Mouse (Mus musculus): Measurements from ENCODE around the gene Lgals3. TPM values are rescaled to one million over a fixed set of nuclear protein-coding genes. Genes with fewer than 3 reads are reported as not detected.

Gene Lgals3
- polyA plus RNA-seq, 1 experiment from 2014 or later, result 273 TPM

DNA sequence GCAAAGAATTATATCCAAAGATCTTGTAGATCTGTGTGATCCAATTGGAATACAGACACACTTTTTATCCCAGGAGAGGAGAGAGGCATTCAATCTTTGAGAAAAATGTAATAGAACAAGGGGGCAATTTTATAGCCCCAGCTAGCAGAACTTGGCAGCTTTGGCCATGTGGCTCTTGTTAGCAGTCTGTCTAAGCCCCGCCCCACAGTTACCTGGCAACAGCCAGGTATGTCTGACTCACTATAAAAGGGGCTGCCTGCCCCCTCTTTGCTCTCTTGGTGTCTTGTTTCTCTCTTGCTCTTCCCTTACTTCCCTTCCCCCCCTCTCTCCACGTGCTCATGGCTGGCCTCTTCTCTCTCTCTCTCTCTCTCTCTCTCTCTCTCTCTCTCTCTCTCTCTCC lies 54.1 kb downstream of the Lgals3 start:
- Histone ChIP-seq H3K4me3 (ENCODE audit: low read depth, low read length) (no peak overlapping the region), H3K4me2 (replicated peaks; ENCODE audit: low read depth) (no peak overlapping the region), H3K4me1 (replicated peaks; ENCODE audit: control insufficient read depth, insufficient read depth, low read length) (no peaks in the 10 kb centered on the region), H3K36me3 (ENCODE audit: control insufficient read depth, insufficient read depth) (no peaks in the 10 kb centered on the region), H3K9me3 (ENCODE audit: control insufficient read depth) (no peaks in the 10 kb centered on the region), H3K27me3 (replicated peaks; ENCODE audit: control insufficient read depth, insufficient read depth, low read length) (no peaks in the 10 kb centered on the region), H3K27ac (ENCODE audit: low read depth, low read length) (no peak overlapping the region), H3K9ac (ENCODE audit: low read depth, low read length) (no peak overlapping the region)
- no peak for TF ChIP-seq CTCF (IDR thresholded peaks at IDR 0.05; ENCODE audit: low read depth)
- WGBS, result 32% methylated on average over 2 of the region's 2 CpGs
- ATAC-seq, result no peak

DNA sequence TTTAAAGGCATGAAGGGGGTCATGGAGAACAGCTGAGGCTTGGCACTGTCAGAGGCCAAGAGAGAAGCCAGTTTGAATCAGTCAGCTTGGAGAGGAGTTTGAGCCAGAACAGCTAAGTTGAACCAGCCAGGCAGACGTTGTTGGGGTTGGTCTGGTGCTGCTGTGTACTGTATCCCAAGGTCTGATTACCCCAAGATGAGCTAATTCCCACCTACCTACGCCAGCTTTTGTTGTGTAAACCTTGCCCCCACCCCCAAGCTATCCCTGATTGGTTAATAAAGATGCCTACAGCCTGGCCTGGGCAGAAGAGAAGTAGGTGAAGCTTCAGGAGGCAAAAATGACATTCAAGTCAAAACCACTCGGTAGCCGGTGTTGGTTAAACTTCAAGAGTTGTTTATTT lies 54.9 kb downstream of the Lgals3 start:
- 65% methylated on average over 4 of the region's 4 CpGs for WGBS
- Histone ChIP-seq H3K27ac (ENCODE audit: low read depth, low read length) (no peak overlapping the region), H3K4me2 (replicated peaks; ENCODE audit: low read depth) (no peak overlapping the region), H3K4me3 (ENCODE audit: low read depth, low read length) (no peak overlapping the region), H3K27me3 (replicated peaks; ENCODE audit: control insufficient read depth, insufficient read depth, low read length) (no peaks in the 10 kb centered on the region), H3K4me1 (replicated peaks; ENCODE audit: control insufficient read depth, insufficient read depth, low read length) (no peaks in the 10 kb centered on the region), H3K9me3 (ENCODE audit: control insufficient read depth) (no peaks in the 10 kb centered on the region), H3K9ac (ENCODE audit: low read depth, low read length) (no peak overlapping the region), H3K36me3 (ENCODE audit: control insufficient read depth, insufficient read depth) (no peaks in the 10 kb centered on the region)
- no peak for ATAC-seq
- TF ChIP-seq CTCF (IDR thresholded peaks at IDR 0.05; ENCODE audit: low read depth), result no peak

DNA sequence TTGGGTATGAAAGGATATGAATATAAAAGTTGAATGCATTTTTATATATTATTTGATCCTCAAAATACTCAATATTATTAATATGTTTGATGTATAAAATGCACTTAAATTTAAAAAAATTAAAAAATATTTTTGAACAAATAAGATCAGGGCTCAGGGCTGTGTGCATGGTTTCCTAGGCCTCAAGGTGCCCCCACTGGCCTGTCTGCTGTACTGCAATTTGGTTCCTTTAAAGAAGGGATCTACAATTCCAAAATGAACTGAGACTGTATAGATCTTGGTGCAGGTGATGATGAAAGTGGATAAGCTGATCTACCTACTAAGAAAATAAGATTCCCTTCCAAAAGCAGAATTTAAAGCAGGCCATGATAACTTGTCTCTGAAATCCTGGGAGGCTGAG lies 65.4 kb downstream of the Lgals3 start:
- Histone ChIP-seq H3K9me3 (ENCODE audit: control insufficient read depth) (no peaks in the 10 kb centered on the region), H3K4me1 (replicated peaks; ENCODE audit: control insufficient read depth, insufficient read depth, low read length) (no peaks in the 10 kb centered on the region), H3K4me2 (replicated peaks; ENCODE audit: low read depth) (no peak overlapping the region), H3K4me3 (ENCODE audit: low read depth, low read length) (no peak overlapping the region), H3K27me3 (replicated peaks; ENCODE audit: control insufficient read depth, insufficient read depth, low read length) (no peaks in the 10 kb centered on the region), H3K36me3 (ENCODE audit: control insufficient read depth, insufficient read depth) (no peaks in the 10 kb centered on the region), H3K9ac (ENCODE audit: low read depth, low read length) (no peak overlapping the region), H3K27ac (ENCODE audit: low read depth, low read length) (no peak overlapping the region)
- TF ChIP-seq CTCF (IDR thresholded peaks at IDR 0.05; ENCODE audit: low read depth), result peak; percentile 53
- no peak for ATAC-seq

Other genes with a start within 250 kb of the Lgals3 start
- 33.5 and 37.1 TPM in 2 replicates for gene Gch1, start 178.3 kb upstream of the Lgals3 start, polyA plus RNA-seq (2015; fragmentation: Nextera tagmentation; extraction: Ambion mirVana)
- gene Wdhd1, start 90.9 kb upstream of the Lgals3 start, polyA plus RNA-seq (2015; fragmentation: Nextera tagmentation; extraction: Ambion mirVana), result 4.5 and 4.6 TPM in 2 replicates
- 4.3 and 5.3 TPM in 2 replicates for gene Socs4, start 90.8 kb upstream of the Lgals3 start, polyA plus RNA-seq (2015; fragmentation: Nextera tagmentation; extraction: Ambion mirVana)
- gene Mapk1ip1l, start 69.5 kb upstream of the Lgals3 start, polyA plus RNA-seq (2015; fragmentation: Nextera tagmentation; extraction: Ambion mirVana), result 30.8 and 31.2 TPM in 2 replicates
- gene Dlgap5, start 50.7 kb downstream of the Lgals3 start, polyA plus RNA-seq (2015; fragmentation: Nextera tagmentation; extraction: Ambion mirVana), result 5.1 and 6.3 TPM in 2 replicates
- 19.7 and 22.0 TPM in 2 replicates for gene Fbxo34, start 82.7 kb downstream of the Lgals3 start, polyA plus RNA-seq (2015; fragmentation: Nextera tagmentation; extraction: Ambion mirVana)
- 6.4 and 7.8 TPM in 2 replicates for gene Atg14, start 202.9 kb downstream of the Lgals3 start, polyA plus RNA-seq (2015; fragmentation: Nextera tagmentation; extraction: Ambion mirVana)

Measured in intestine, postnatal 0 days (tissue).